Mouse (Mus musculus): ENCODE results near the gene Hip1r.

- TF ChIP-seq CTCF (IDR thresholded peaks at IDR 0.05; ENCODE audit: control insufficient read depth, insufficient read depth, low read length): no peak
- TF ChIP-seq POLR2A (IDR thresholded peaks at IDR 0.05; ENCODE audit: borderline replicate concordance, control insufficient read depth, low read depth, low read length): no peak
Observed at GRCm38 (mm10) chr5:123987511-123987910, 14.1 kb downstream of the Hip1r start.

All from bone marrow, adult 2 months (tissue).